Mouse (Mus musculus) adrenal gland, postnatal 10 days (tissue): Measurements from ENCODE around the gene Gab1. TPM values are rescaled to one million over a fixed set of nuclear protein-coding genes. Genes with fewer than 3 reads are reported as not detected.

ENCODE experiments used
- DNase-seq: peaks from one replicate; pipeline ENCODE4 v3.0.0; 2021; ENCODE audit warnings: mixed read lengths
- total RNA-seq, 2 experiments: library from RNA; stranded (reverse); gene quantifications; 2 replicates each; pipeline ENCODE4 v1.2.3; 2021

Gene Gab1
- total RNA-seq, 2 experiments from 2014 or later: 18.4 to 24.3 TPM

DNA sequence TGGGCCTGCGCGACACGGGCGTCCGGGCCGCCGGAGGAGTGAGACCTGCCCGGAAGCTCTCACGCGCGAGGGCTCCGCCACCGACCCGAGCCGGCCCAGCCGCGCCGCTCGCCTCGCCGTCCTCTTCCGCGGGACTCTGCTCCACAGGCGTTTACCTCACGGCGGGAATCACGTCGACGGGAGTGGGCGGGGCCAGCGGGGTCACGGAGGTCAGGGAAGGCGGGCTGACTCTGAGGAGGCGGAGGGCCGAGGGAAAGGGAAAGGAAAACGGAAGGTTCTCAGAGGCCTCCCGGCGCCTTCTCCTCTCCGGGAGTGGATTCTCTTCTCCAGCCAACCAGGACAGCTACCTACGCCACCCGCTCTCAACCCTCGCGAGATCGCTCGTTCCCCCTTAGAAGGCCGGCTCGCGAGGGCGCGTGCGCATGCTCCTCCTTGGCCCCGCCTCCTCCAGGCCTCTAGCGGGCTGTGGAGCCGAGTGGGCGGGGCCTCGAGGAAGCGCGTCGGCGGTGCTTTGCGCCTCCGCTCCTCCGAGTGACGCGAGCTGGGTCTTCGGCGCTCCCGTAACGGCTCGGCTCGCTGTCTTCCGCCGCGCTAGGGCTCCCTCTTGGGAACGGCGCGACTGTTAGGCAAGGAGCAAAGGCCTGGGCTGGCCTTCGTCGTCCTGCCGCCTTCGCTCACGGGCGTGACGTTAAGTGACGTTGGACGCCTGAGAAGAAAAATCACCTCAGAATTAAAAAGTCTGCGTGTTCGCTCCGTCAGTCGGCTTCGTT, 141.0 kb downstream of the Gab1 start, which contains the start of gene Smarca5:
Gene Smarca5 (minus strand): TSS at position 343 of the 770 bp plus-strand sequence.
- DNase-seq: peak; percentile 97

DNA sequence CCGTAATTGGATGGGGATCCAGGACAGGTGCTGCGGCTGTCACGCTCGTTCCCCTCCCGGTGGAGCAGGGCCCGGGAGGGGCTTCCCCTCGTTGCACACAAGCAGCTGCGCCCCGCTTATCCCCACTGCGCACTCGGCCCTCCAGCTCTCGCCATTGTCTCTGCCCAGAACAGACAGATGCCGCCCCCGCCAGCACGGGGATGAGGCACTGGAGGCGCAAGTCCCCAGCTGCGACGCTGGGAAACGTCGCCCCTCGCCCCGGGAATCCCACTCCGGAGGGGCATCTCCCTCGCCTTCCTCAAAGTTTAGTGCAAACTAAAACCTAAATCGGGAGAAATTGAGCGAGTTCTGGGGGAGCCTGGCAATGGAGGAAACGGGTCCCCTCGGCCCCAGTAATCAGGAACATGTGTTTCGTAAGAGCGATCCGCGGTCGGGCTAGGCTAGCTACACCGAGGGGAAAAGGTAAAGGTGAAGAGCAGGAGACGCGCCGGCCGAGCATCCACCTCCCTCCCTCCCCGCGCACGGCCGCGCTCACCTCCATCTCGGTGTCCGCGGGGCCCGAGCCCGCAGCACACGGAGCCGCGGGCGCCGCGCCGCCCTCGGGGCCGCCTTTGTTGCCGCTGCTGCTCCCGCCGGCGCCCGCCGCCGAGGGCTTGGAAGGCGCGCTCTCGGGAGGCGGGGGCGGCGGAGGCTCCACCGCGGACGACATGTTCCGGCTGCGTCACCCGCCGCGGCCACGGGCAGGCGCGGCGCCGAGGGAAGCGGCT, 141.7 kb downstream of the Gab1 start:
- peak; percentile 56 for DNase-seq

DNA sequence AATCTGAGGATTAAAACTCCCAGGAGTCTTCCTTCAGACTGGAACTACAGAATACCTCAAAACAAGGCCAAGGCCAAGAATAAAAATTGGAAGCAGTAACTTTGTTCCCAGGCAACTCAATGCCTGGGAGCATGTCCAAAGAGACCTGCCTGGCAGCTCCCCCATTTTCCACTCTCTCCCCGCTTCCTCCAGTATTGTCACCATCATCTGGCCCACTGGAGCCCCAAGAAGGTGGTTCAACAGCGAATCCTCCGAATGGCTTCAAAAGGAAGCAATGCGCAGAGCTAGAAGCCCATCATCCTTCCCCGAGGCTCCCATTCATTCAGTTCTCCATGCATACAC, 142.3 kb downstream of the Gab1 start:
- DNase-seq: peak; percentile 71

DNA sequence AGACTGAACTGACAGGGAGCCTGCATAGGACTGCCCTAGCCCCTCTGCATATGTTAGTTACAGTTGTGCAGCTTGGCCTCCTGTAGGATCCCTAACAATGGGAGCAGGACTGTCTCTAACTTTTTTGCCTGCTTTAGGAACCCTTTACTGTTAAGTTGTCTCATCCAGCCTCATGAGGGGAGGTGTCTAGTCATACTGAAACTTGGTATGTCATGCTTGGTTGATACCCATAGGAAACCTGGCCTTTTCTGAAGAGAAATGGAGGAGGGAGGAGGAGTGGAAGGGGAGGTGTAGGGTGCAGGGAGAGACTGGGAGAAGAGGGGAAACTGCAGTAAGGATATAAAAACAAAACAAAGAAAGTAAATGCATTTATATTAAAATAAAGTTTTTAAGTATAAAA, 148.0 kb downstream of the Gab1 start:
- DNase-seq: no peak

DNA sequence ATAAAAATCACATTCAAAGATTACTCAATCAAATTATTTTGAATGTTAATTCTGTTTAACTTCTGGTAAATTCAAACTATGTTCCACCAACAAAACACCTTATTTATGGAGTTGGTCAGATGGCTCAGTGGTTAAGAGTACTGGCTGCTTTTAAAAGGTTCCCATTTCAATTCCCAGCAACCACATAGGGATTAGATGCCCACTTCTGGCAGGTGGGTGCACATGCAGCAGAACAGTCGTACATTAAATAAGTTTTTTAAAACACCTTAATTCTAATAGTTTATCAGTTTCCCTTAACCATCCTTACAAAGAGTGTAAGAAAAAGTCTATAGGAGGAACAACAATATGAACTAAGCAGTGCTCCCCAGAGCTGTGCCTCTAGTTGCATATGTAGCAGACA, 165.9 kb downstream of the Gab1 start:
- DNase-seq: no peak

Other genes starting within 250 kb of the Gab1 start
- 10 to 100 TPM; 62.0 to 63.1 TPM for gene Smarca5, start 141.0 kb downstream of the Gab1 start, total RNA-seq
- gene Usp38, start 134.4 kb upstream of the Gab1 start, total RNA-seq: 10 to 100 TPM; 24.7 to 25.7 TPM